Mouse (Mus musculus) cerebellum, adult 2 months (tissue): ENCODE results near the gene Gm10322. TPM values are rescaled to one million over a fixed set of nuclear protein-coding genes. Genes with fewer than 3 reads are reported as not detected.

ENCODE experiments used
- DNase-seq, 2 experiments: peaks; one replicate each; pipeline ENCODE4 v3.0.0; 2021
- H3K27ac ChIP-seq: fragments of 200-500 bp; 2 replicates; pipeline ENCODE4 v1.5.1; 2012; ENCODE audit warnings: low read length, control low read depth, inconsistent platforms; ENCODE audit not compliant: insufficient read depth
- H3K27me3 ChIP-seq: fragments of 200-500 bp; 2 replicates; pipeline ENCODE4 v1.6.1; 2012; ENCODE audit warnings: inconsistent platforms, mild to moderate bottlenecking, low read length, moderate library complexity; ENCODE audit not compliant: control insufficient read depth, insufficient read depth
- H3K4me1 ChIP-seq: fragments of 200-500 bp; 2 replicates; pipeline ENCODE4 v1.6.1; 2011; ENCODE audit warnings: low read length; ENCODE audit not compliant: control insufficient read depth, insufficient read depth
- H3K4me3 ChIP-seq: fragments of 200-500 bp; replicated peaks from 2 replicates; pipeline ENCODE3; 2011; ENCODE audit warnings: mild to moderate bottlenecking, low read depth, low read length, control low read depth; ENCODE audit not compliant: insufficient read depth
- CTCF ChIP-seq: fragments of 200-500 bp; IDR thresholded peaks from 2 replicates; pipeline ENCODE4 v1.5.1; 2011; ENCODE audit warnings: low read depth, mild to moderate bottlenecking, control low read depth, low read length, moderate library complexity, borderline replicate concordance; ENCODE audit not compliant: insufficient read depth
- POLR2A ChIP-seq: fragments of 200-500 bp; IDR thresholded peaks from 2 replicates; pipeline ENCODE4 v1.6.1; 2011; ENCODE audit warnings: low read length, control low read depth, borderline replicate concordance; ENCODE audit not compliant: insufficient read depth
- WGBS: fragments of 180-500 bp; shearing (Covaris S2); methylation state at CpG from one replicate; pipeline ENCODE4 v1.1.7; 2018; 5-methylcytosine and 5-hydroxymethylcytosine counted together
- polyA plus RNA-seq: library from polyadenylated mRNA; depleted of rRNA; stranded (reverse); fragments of >200 nt; gene quantifications from 2 replicates; pipeline ENCODE4 v1.2.3, GENCODE M21; 2012; rRNA removed

Gene Gm10322
- polyA plus RNA-seq, result not detected in 2 replicates

DNA sequence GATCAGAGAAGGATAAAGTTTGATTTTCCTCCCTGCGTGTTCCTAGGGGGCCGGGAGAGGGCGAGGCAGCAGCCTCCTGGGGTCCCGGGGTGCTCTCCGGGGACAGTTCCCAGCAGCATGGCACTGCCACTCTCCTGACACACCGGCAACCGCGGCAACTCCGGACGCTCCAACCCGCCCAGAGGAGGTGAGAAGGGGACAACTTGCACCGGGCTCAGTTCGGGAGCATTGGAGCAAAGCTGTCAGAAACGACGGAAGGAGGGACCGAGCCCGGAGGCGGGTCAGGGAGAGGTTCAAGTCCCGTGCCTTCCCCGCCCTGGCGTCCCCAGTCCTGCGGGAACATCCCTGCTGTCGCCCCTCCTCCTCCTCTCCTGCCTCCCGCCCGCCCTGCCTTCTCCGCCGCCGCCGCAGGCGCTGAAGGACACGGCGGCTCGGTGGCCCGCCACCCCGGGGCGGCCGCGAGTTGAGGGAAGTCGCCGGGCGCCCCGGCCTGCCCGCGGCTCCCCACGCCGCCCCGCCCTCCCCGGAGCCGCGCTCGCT, at the start of gene Gm10322:
Gm10322 (plus strand) TSS at position 83 of the 540 bp plus-strand sequence.
- under 1% methylated on average over 50 of the region's 51 CpGs for WGBS
- TF ChIP-seq POLR2A, result no peak
- TF ChIP-seq CTCF, result no peak
- peak within 1 kb of the TSS; percentile 30 for H3K27ac ChIP-seq
- H3K4me3 ChIP-seq, result peak within 1 kb of the TSS; percentile 63
- peaks cover 6% of the 10 kb centered on the region; the same call in 1 of the 2 replicates for H3K4me1 ChIP-seq
- H3K27me3 ChIP-seq, result no peaks in the 10 kb centered on the region
- peak; percentile 73 to 82 for DNase-seq

DNA sequence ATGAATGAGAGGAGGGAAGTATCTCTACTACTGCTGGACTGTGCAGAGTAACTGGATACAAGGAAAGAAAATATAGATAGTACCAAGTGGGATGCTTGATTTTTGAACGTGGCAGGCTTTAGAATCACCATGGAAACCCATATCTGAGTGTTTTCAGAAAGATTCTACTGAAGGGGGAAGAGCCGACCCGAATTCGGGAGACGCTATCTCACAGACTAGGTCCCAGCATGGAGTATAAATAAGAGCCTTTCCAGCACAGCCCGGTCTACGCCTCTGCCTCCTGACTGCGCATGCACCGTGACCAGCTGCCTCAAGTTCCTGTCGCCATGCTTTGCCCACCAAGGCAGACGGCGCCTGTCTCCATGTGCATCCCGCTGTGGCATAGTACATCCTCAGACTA, 48.9 kb upstream of the Gm10322 start:
- H3K27ac ChIP-seq, result no peak overlapping the region
- peaks cover 11% of the 10 kb centered on the region for H3K4me1 ChIP-seq
- TF ChIP-seq POLR2A (no peak), CTCF (no peak)
- no peak for DNase-seq
- 89% methylated on average over 13 of the region's 13 CpGs for WGBS
- no peak overlapping the region for H3K4me3 ChIP-seq
- no peaks in the 10 kb centered on the region for H3K27me3 ChIP-seq

GRCm38 (mm10) chr10:59568665-59569480, 47.0 kb upstream of the Gm10322 start:
- 79% methylated on average over 10 of the region's 10 CpGs for WGBS

GRCm38 (mm10) chr10:59569481-59569869, 46.4 kb upstream of the Gm10322 start:
- Histone ChIP-seq H3K4me3 (no peak overlapping the region), H3K27ac (no peak overlapping the region), H3K27me3 (no peaks in the 10 kb centered on the region), H3K4me1 (peaks cover 8% of the 10 kb centered on the region)
- TF ChIP-seq POLR2A, result no peak
- TF ChIP-seq CTCF, result no peak
- no peak for DNase-seq
- 88% methylated on average over 1 of the region's 1 CpGs for WGBS

More at GRCm38 (mm10) chr10:59568665-59569480, 47.0 kb upstream of the Gm10322 start:
- Histone ChIP-seq H3K4me3 (no peak overlapping the region), H3K4me1 (peaks cover 9% of the 10 kb centered on the region), H3K27me3 (no peaks in the 10 kb centered on the region), H3K27ac (no peak overlapping the region)
- no peak for TF ChIP-seq CTCF
- TF ChIP-seq POLR2A, result no peak
- no peak for DNase-seq

GRCm38 (mm10) chr10:59570360-59570759, 45.5 kb upstream of the Gm10322 start:
- DNase-seq, result no peak
- TF ChIP-seq POLR2A (no peak), CTCF (no peak)
- Histone ChIP-seq H3K4me3 (no peak overlapping the region), H3K27me3 (no peaks in the 10 kb centered on the region), H3K4me1 (peaks cover 4% of the 10 kb centered on the region; the same call in 1 of the 2 replicates), H3K27ac (no peak overlapping the region)
- WGBS, result 81% methylated on average over 6 of the region's 6 CpGs

GRCm38 (mm10) chr10:59570780-59571179, 45.1 kb upstream of the Gm10322 start:
- no peak for DNase-seq
- no peaks in the 10 kb centered on the region for H3K27me3 ChIP-seq
- H3K4me1 ChIP-seq, result peaks cover 4% of the 10 kb centered on the region
- TF ChIP-seq CTCF (no peak), POLR2A (no peak)
- no peak overlapping the region for H3K27ac ChIP-seq
- H3K4me3 ChIP-seq, result no peak overlapping the region
- 83% methylated on average over 2 of the region's 2 CpGs for WGBS

- Histone ChIP-seq H3K4me1 (peaks cover 8% of the 10 kb centered on the region), H3K4me3 (no peak overlapping the region), H3K27me3 (no peaks in the 10 kb centered on the region), H3K27ac (no peak overlapping the region)
- DNase-seq, result no peak
- 95% methylated on average over 4 of the region's 4 CpGs for WGBS
- no peak for TF ChIP-seq CTCF
- TF ChIP-seq POLR2A, result no peak
These were observed 44.6 kb upstream of the Gm10322 start for GRCm38 (mm10) chr10:59571273-59571672.

GRCm38 (mm10) chr10:59571964-59572363, 43.9 kb upstream of the Gm10322 start:
- H3K27me3 ChIP-seq, result no peaks in the 10 kb centered on the region
- peaks cover 10% of the 10 kb centered on the region for H3K4me1 ChIP-seq
- no peak for TF ChIP-seq CTCF
- TF ChIP-seq POLR2A, result no peak
- WGBS, result 99% methylated on average over 5 of the region's 5 CpGs
- no peak overlapping the region for H3K27ac ChIP-seq
- no peak overlapping the region for H3K4me3 ChIP-seq
- DNase-seq, result no peak
